ENCODE assay signal across 19 mouse cellular contexts in the genomic region with DNA sequence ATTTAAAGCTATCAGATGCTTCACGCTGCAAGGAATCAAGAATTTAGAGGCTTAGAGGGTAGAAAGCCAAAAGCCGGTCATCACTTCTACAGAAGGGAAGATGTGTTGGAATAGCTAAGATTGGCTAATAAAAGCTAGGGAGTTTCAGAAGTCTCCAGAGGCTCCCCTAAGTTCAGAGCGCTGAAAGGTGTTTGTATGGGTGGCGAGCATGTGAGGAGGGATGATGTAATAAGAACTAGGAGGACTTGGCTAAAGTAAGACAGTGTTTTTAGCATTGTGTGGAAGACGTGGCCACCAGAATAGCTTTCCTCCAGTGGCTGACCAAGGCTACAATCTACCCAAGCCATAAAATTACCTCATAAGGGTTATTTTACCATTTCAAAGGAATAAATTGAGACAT. TPM values are rescaled to one million over a fixed set of nuclear protein-coding genes. Genes with fewer than 3 reads are reported as not detected.
DNase-seq lines count a peak whose midpoint lies in the region; TF ChIP-seq lines count a peak whose summit lies in the region.
"Had no signal": no experiment of that assay in that cellular context is flagged by ENCODE, and none has a peak within 500 bp of the region (broad histone marks: within the 10 kb centered on the region; RNA-seq: fewer than 3 reads in every experiment).

No protein-coding gene starts in this region.

- H3K27ac ChIP-seq in gastrocnemius, adult 2 months = peak overlapping the region; percentile 51; the same call in 1 of the 2 replicates
- H3K27ac ChIP-seq in left cerebral cortex, adult 2 months = peak overlapping the region; percentile 45; the same call in 1 of the 2 replicates
- H3K27ac ChIP-seq: embryonic facial prominence, embryonic 15.5 days; forebrain, embryonic 15.5 days had no signal

- no peak overlapping the region for H3K4me3 ChIP-seq in gastrocnemius, adult 2 months
- no peak overlapping the region for H3K4me3 ChIP-seq in left cerebral cortex, adult 2 months
- H3K4me3 ChIP-seq: embryonic facial prominence, embryonic 15.5 days; forebrain, embryonic 15.5 days; heart, embryonic 12.5 days had no signal

- intact Hi-C loops in gastrocnemius, adult 2 months (cut with DNase I) = no loop called here
- intact Hi-C loops in gastrocnemius, postnatal 14 days (cut with DNase I; ENCODE audit: low total_unique reads) = no loop called here
- intact Hi-C loops in left cerebral cortex, adult 2 months (cut with DNase I) = no loop called here
- intact Hi-C loops in left cerebral cortex, postnatal 14 days (cut with DNase I) = no loop called here

- TF ChIP-seq CTCF in gastrocnemius, adult 2 months (IDR thresholded peaks at IDR 0.05) = no peak
- no peak for TF ChIP-seq CTCF in left cerebral cortex, adult 2 months (IDR thresholded peaks at IDR 0.05)

- DNase-seq in gastrocnemius, adult 2 months = no peak
- DNase-seq in gastrocnemius, postnatal 14 days = no peak
- no peak for DNase-seq in left cerebral cortex, adult 2 months (ENCODE audit: extremely low spot score in 1 of 2, low spot score in 2 of 2)
- DNase-seq in left cerebral cortex, postnatal 14 days (ENCODE audit: low spot score in 2 of 2) = no peak
- peak; percentile 49 for DNase-seq in brain, adult 2 months (ENCODE audit: low read depth, low spot score)
- DNase-seq in skeletal muscle tissue, adult 2 months (ENCODE audit: low read depth, low spot score) = peak; percentile 34
- DNase-seq in neural tube, embryonic 10.5 days (ENCODE audit: extremely low spot score, low spot score) = no peak
- DNase-seq: adrenal gland, adult 2 months; adrenal gland, postnatal 25 days; cerebellum, adult 2 months; cerebellum, postnatal 10 days; embryo, embryonic 11 days; heart, postnatal 36 days had no signal

RNA-seq across cellular contexts. Expression of a gene that starts 15.8 kb away (rescaled TPM):
- 10 to 100 TPM; 11.6 to 12.2 TPM for total RNA-seq in gastrocnemius, adult 2 months (2021)
- 10 to 100 TPM in 1 of 2 experiments, 1 to 10 TPM in 1; 8.4 to 11.2 TPM for total RNA-seq in gastrocnemius, postnatal 14 days (2021)
- 10 to 100 TPM; 34.0 to 35.5 TPM for total RNA-seq in left cerebral cortex, adult 2 months (2021)
- total RNA-seq in left cerebral cortex, postnatal 14 days (2021) = 10 to 100 TPM; 36.0 to 36.4 TPM

RNA-seq across cellular contexts. Expression of a gene that starts 15.8 kb away (rescaled TPM):
- 10 to 100 TPM; 14.9 to 22.8 TPM for total RNA-seq in gastrocnemius, adult 2 months (2021)
- 10 to 100 TPM in 1 of 2 experiments, 1 to 10 TPM in 1; 8.9 to 12.2 TPM for total RNA-seq in gastrocnemius, postnatal 14 days (2021)
- 10 to 100 TPM; 80.8 to 81.2 TPM for total RNA-seq in left cerebral cortex, adult 2 months (2021)
- 10 to 100 TPM; 75.7 to 81.2 TPM for total RNA-seq in left cerebral cortex, postnatal 14 days (2021)

RNA-seq across cellular contexts. Expression of a gene that starts 44.6 kb away (rescaled TPM):
- total RNA-seq in gastrocnemius, adult 2 months (2021) = 1 to 10 TPM; 6.1 to 7.9 TPM
- 10 to 100 TPM in 1 of 2 experiments, 1 to 10 TPM in 1; 9.7 to 12.4 TPM for total RNA-seq in gastrocnemius, postnatal 14 days (2021)
- total RNA-seq in left cerebral cortex, adult 2 months (2021) = 10 to 100 TPM; 80.7 to 92.7 TPM
- 10 to 100 TPM; 62.4 to 63.7 TPM for total RNA-seq in left cerebral cortex, postnatal 14 days (2021)

RNA-seq across cellular contexts. Expression of a gene that starts 53.7 kb away (rescaled TPM):
- total RNA-seq in gastrocnemius, adult 2 months (2021) = not detected
- not detected for total RNA-seq in gastrocnemius, postnatal 14 days (2021)
- total RNA-seq in left cerebral cortex, adult 2 months (2021) = not detected
- not detected for total RNA-seq in left cerebral cortex, postnatal 14 days (2021)
- total RNA-seq: adrenal gland, adult 2 months; adrenal gland, postnatal 25 days; CH12.LX; gastrocnemius, adult 8-10 months; heart, adult 8-10 months; heart, postnatal 36 days had no signal

Comparison
In these comparisons a context has a peak if more than half of its experiments do, and no peak if none do; other contexts are left out.
1. DNase-seq: peak in brain, adult 2 months (single experiment) and skeletal muscle tissue, adult 2 months (single experiment); none in gastrocnemius, adult 2 months (single experiment), gastrocnemius, postnatal 14 days (single experiment), left cerebral cortex, adult 2 months (0 of 2), left cerebral cortex, postnatal 14 days (0 of 2) and neural tube, embryonic 10.5 days (single experiment).
2. RNA of a gene that starts 44.6 kb away (total RNA-seq): 80.7 to 92.7 TPM in left cerebral cortex, adult 2 months and 62.4 to 63.7 TPM in left cerebral cortex, postnatal 14 days; 9.7 to 12.4 TPM in gastrocnemius, postnatal 14 days and 6.1 to 7.9 TPM in gastrocnemius, adult 2 months; every median in the first group is over 4 times any median in the second.